Mouse (Mus musculus) gastrocnemius, postnatal 25 days (tissue): ENCODE measurements around the gene Gbp8. TPM values are rescaled to one million over a fixed set of nuclear protein-coding genes. Genes with fewer than 3 reads are reported as not detected.
A peak's percentile ranks its signal among the peaks of the same experiment; 100 is the strongest.
"Not testable (repeated sequence)": the region's sequence is repeated elsewhere in the genome, so short reads cannot be mapped to it uniquely, and the experiment has no call there.

Experiments used
- DNase-seq: peaks from one replicate; pipeline ENCODE4 v3.0.0; 2022
- total RNA-seq, 2 experiments: library from RNA; stranded (reverse); gene quantifications; 1 replicate in 1 of 2; 2 replicates in 1 of 2; pipeline ENCODE4 v1.2.3; 2021

The Gbp8 gene
- total RNA-seq, 2 experiments from 2014 or later, result 0.13 TPM; not detected in 1

DNA sequence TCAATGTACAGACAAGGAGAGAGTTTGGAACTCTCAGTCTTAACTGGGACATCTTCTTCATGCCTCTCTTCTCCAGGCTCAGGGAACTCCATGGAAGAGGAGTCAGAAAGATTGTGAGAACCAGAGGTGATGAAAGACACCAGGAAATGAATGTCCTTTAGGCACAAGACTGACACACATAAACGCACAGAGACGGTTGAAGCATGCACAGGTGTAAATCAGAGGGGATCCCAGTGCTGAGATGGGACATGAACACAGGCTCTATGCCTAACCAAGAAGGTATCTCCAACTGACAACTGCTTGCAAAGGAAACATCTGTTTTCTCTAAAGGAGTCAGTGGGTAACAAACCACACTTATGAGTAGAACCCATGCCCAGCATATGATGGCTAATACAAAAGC is 79.1 kb downstream of the Gbp8 start:
- DNase-seq, result no peak

DNA sequence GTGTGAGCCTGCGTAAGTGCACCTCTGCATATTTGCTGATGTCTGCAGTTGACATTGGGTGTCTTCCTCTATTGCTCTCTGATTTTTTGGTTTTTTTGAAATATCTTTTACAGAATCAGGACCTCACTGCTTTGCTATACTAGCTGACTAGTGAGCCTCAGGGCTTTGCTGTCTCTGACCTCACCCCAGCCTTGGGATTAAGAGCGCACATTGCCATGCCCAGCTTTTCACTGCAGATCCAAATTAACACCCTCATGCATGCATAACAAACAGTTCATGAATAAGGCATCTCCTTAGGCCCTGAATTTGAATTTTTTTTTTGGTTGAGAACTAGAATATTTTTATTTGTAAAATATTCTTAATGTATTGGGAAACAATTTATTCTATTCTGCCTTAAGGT is 84.1 kb downstream of the Gbp8 start:
- no peak for DNase-seq

DNA sequence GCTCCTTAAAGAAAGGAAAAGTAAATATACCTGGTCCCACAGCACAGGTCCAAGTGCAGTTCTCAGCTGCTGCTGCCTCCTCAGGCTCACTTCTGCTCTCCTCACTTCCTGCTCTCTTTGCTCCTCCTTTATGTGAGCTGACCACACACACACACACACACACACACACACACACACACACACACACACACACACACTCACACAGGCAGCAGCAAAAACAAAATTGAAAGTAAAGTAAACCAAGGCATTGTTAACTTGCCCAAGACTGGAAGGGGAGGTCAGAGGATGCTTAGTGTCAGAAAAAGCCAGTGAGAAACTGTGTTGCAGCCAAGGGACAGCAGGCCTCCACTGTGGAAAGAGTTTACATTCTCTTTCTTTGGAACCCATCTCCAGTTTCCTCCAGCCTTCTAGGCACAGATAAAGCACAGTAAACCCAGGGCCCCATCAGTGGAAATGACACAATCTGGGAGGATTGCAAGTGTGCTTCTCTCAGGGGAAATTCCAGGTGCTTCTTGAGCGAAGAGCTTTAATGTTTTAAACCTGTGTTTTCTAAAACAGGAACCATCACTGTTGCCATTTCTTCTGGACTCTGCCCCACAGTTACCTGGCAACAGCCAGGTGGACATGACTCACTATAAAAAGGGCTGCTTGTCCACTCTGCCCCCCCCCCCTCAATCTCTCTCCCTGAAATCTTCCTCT is 85.7 kb downstream of the Gbp8 start:
- DNase-seq, result not testable (repeated sequence)

- no peak for DNase-seq
These were observed 107.0 kb downstream of the Gbp8 start for GRCm38 (mm10) chr5:105032362-105032761.

- no peak for DNase-seq
These were observed 126.8 kb downstream of the Gbp8 start for GRCm38 (mm10) chr5:105012551-105012950.

- no peak for DNase-seq
These were observed 127.8 kb downstream of the Gbp8 start for GRCm38 (mm10) chr5:105011570-105011969.

DNA sequence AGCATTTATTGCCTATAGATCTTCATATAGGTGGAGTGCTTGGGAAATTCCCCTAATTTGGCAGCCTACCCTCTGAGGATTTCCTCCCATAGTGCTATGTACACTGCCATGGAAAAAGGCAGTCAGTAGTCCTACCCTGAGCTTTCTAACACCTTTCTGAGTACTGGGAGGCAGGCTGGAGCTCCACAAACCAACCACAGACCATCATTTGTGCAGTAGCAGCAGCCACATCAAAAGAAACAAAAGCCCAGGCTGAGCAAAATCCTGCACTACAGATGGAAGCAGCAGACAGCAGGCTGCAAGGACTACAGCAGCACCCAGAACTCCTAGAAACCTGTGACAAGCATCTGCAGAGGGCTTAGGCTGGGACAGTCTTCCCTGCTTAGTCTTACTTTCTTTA is 129.0 kb downstream of the Gbp8 start:
- no peak for DNase-seq

- DNase-seq, result no peak
These were observed 149.9 kb downstream of the Gbp8 start for GRCm38 (mm10) chr5:104989411-104989810.

DNA sequence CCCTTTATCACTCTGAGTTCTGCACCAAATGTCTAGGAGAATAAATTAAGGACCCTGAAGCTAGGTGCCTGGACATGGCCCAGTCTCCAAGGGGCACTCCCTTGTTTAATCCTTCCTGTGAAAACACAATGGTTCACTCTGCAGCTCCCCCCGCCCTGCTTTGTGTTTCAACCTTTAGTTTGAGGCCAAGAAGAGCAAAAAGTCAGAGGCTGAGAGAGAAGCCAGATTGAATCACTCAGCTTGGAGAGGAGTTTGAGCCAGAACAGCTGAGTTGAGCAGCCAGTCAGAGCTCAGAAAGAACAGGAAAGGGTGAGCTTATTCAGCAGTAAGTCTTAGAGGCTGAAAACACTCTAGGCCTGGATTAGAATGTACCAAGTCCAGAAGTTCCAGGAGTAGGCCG is 151.3 kb downstream of the Gbp8 start:
- DNase-seq, result peak; percentile 18

- no peak for DNase-seq
These were observed 152.6 kb downstream of the Gbp8 start for GRCm38 (mm10) chr5:104986706-104987105.

- DNase-seq, result peak; percentile 20
These were observed 156.8 kb downstream of the Gbp8 start, which contains the start of gene Abcg3 for GRCm38 (mm10) chr5:104982535-104982934. Abcg3 (minus strand) TSS chr5:104982718.

DNA sequence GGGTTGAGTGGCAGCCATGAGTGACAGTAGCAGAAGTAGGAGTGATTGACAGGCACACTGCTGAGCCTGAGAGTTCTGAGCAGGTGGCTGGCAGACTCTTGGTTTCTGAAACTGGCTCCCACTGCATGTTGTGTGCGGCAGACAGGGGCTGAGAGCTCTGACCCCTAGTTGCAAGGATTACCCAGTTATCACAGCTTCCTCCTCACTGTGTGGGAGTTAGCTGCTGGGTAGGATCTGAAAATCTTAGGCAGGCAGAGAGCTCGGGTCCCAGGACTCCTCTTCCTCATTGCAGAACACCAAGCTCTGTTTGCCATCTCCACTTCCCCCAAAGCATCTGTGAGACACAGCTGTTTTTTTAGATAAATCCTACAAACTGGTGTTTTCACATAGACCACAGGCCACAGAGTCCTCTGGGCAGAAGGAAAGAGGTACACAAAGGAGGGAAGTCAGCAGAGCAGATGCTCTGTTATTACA is 160.3 kb downstream of the Gbp8 start:
- DNase-seq, result no peak

Other genes with a start within 250 kb of the Gbp8 start
- gene Abcg3, start 156.8 kb downstream of the Gbp8 start, total RNA-seq, result under 1 TPM; 0.11 to 0.20 TPM
- 1 to 10 TPM; 2.8 to 3.3 TPM for gene Gbp9, start within 50 bp of the Gbp8 start, total RNA-seq
- gene Gbp4, start within 50 bp of the Gbp8 start, total RNA-seq, result 1 to 10 TPM; 2.3 to 3.4 TPM
- 1 to 10 TPM in 1 of 2 experiments, under 1 TPM in 1; 0.27 to 1.3 TPM for gene Gbp10, start 100.0 kb upstream of the Gbp8 start, total RNA-seq
- gene Gm43302, start 154.2 kb upstream of the Gbp8 start, total RNA-seq, result under 1 TPM in 1 of 2 experiments, not detected in 1; 0.18 TPM
- 1 to 10 TPM in 1 of 2 experiments, under 1 TPM in 1; 0.88 to 2.1 TPM for gene Gbp6, start 154.2 kb upstream of the Gbp8 start, total RNA-seq